Mouse (Mus musculus) ES-E14 (cell line): ENCODE measurements around the gene Rpa1. TPM values are rescaled to one million over a fixed set of nuclear protein-coding genes. Genes with fewer than 3 reads are reported as not detected.
A peak's percentile ranks its signal among the peaks of the same experiment; 100 is the strongest.

ENCODE experiments used
- DNase-seq: peaks from one replicate; pipeline ENCODE4 v3.0.0-alpha.2; 2013; ENCODE audit warnings: low read depth, low spot score
- H3K27ac ChIP-seq: 2 replicates; pipeline ENCODE4 v1.5.1; 2012; ENCODE audit warnings: low read depth, mild to moderate bottlenecking, low read length, moderate library complexity, mixed read lengths; ENCODE audit not compliant: poor library complexity, insufficient read depth, severe bottlenecking
- H3K36me3 ChIP-seq: 2 replicates; pipeline ENCODE4 v1.6.1; 2012; ENCODE audit warnings: mild to moderate bottlenecking, low read length, moderate library complexity, mixed read lengths; ENCODE audit not compliant: control insufficient read depth, poor library complexity, insufficient read depth, severe bottlenecking
- H3K4me1 ChIP-seq, 2 experiments: fragments of 150-350 bp in 1 of 2; sonication (generic) in 1 of 2; 2 replicates each; pipeline ENCODE4 v1.6.1; 2012; ENCODE audit warnings: low read length in 2 of 2, mild to moderate bottlenecking in 1 of 2, mixed read lengths in 1 of 2; ENCODE audit not compliant: control insufficient read depth in 2 of 2, insufficient read depth in 2 of 2, poor library complexity in 1 of 2
- H3K4me3 ChIP-seq, 2 experiments: fragments of 150-350 bp in 1 of 2; sonication (generic) in 1 of 2; 2 replicates each; pipeline ENCODE4 v1.5.1; 2012; ENCODE audit warnings: low read length in 2 of 2, low read depth in 1 of 2, mild to moderate bottlenecking in 1 of 2, mixed read lengths in 1 of 2; ENCODE audit not compliant: insufficient read depth in 1 of 2, poor library complexity in 1 of 2, severe bottlenecking in 1 of 2
- H3K9ac ChIP-seq: 2 replicates; pipeline ENCODE4 v1.6.1; 2012; ENCODE audit warnings: low read depth, mild to moderate bottlenecking, low read length, mixed read lengths; ENCODE audit not compliant: poor library complexity, insufficient read depth, severe bottlenecking
- H3K9me3 ChIP-seq: fragments of 150-350 bp; sonication (generic); 2 replicates; pipeline ENCODE4 v1.6.1; 2012; ENCODE audit warnings: low read depth, mild to moderate bottlenecking, low read length; ENCODE audit not compliant: control insufficient read depth, insufficient read depth
- CHD2 ChIP-seq: IDR thresholded peaks from 2 replicates; pipeline ENCODE4 v1.6.1; 2014; ENCODE audit warnings: mild to moderate bottlenecking, low read depth, low read length, inconsistent platforms
- HCFC1 ChIP-seq: IDR thresholded peaks from 2 replicates; pipeline ENCODE4 v1.6.1; 2012; ENCODE audit warnings: low read length, inconsistent platforms, borderline replicate concordance; ENCODE audit not compliant: insufficient read depth
- MAFK ChIP-seq: IDR thresholded peaks from 2 replicates; pipeline ENCODE4 v1.6.1; 2014; ENCODE audit warnings: mild to moderate bottlenecking, low read depth, low read length, inconsistent platforms; ENCODE audit not compliant: insufficient read depth
- ZC3H11A ChIP-seq: IDR thresholded peaks from 2 replicates; pipeline ENCODE4 v1.6.1; 2012; ENCODE audit warnings: low read depth, mild to moderate bottlenecking, inconsistent platforms, low read length, borderline replicate concordance
- ZNF384 ChIP-seq: IDR thresholded peaks from 2 replicates; pipeline ENCODE4 v1.6.1; 2012; ENCODE audit warnings: low read depth, low read length, inconsistent platforms
- in situ Hi-C, 2 experiments: fragments of 600-800 bp; cut with MboI; formaldehyde crosslinking; loops; one replicate each; pipeline ENCODE4 v1.15.1; 2025; ENCODE audit warnings: low sequenced_read_pairs in 2 of 2, inconsistent platforms in 1 of 2; ENCODE audit not compliant: unreplicated experiment in 2 of 2
- total RNA-seq: library from RNA; depleted of rRNA; stranded (reverse); fragments of 300-350 nt; gene quantifications from 2 replicates; pipeline ENCODE4 v1.2.3, GENCODE M21; 2012

Rpa1 gene
- total RNA-seq, 1 experiment: 317 TPM

DNA sequence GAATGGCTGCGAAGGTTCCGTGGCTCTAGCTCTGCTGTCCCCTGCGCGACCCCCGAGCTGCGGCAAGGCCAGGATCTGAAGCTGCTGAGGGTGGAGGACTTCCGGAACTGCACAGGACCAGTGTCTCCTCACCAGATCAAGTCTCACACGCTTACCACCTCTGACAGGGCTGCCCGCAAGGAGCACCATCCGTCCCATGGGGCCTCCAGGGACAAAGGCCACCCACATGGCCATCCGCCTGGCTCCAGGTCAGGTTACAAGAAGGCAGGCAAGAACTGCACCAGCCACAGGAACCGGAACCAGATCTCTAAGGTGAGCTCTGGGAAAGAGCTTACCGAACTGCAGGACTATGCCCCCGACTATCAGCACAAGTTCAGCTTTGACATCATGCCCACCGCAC is 82.6 kb downstream of the Rpa1 start:
- no peaks in the 10 kb centered on the region for H3K36me3 ChIP-seq
- in situ Hi-C loops: no loop called here
- peak overlapping the region; percentile 26 to 38; a peak in 2 of 4 replicates for H3K4me3 ChIP-seq
- no peak for DNase-seq
- TF ChIP-seq HCFC1 (no peak), ZC3H11A (no peak), CHD2 (no peak), MAFK (no peak), ZNF384 (no peak)
- H3K9me3 ChIP-seq: no peaks in the 10 kb centered on the region
- H3K4me1 ChIP-seq: peaks cover 0 to 6% of the 10 kb centered on the region in 2 experiments; a peak in 1 of 4 replicates
- H3K9ac ChIP-seq: no peak overlapping the region
- no peak overlapping the region for H3K27ac ChIP-seq

GRCm38 (mm10) chr11:75264550-75264949 is 83.6 kb downstream of the Rpa1 start:
- no peak for DNase-seq
- Histone ChIP-seq H3K9ac (no peak overlapping the region), H3K4me3 (no peak overlapping the region), H3K4me1 (peaks cover 0 to 6% of the 10 kb centered on the region in 2 experiments; a peak in 1 of 4 replicates), H3K36me3 (no peaks in the 10 kb centered on the region), H3K27ac (no peak overlapping the region), H3K9me3 (no peaks in the 10 kb centered on the region)
- in situ Hi-C loops: no loop called here
- TF ChIP-seq MAFK (no peak), ZNF384 (no peak), CHD2 (no peak)

GRCm38 (mm10) chr11:75263964-75264312 is 84.2 kb downstream of the Rpa1 start:
- H3K9me3 ChIP-seq: no peaks in the 10 kb centered on the region
- no peaks in the 10 kb centered on the region for H3K36me3 ChIP-seq
- H3K27ac ChIP-seq: no peak overlapping the region
- no peak for DNase-seq
- in situ Hi-C loops: no loop called here
- H3K4me1 ChIP-seq: peaks cover 0 to 6% of the 10 kb centered on the region in 2 experiments; a peak in 1 of 4 replicates
- TF ChIP-seq HCFC1: no peak
- no peak for TF ChIP-seq CHD2
- TF ChIP-seq ZNF384: no peak
- no peak for TF ChIP-seq MAFK
- no peak for TF ChIP-seq ZC3H11A
- H3K4me3 ChIP-seq: no peak overlapping the region
- no peak overlapping the region for H3K9ac ChIP-seq

DNA sequence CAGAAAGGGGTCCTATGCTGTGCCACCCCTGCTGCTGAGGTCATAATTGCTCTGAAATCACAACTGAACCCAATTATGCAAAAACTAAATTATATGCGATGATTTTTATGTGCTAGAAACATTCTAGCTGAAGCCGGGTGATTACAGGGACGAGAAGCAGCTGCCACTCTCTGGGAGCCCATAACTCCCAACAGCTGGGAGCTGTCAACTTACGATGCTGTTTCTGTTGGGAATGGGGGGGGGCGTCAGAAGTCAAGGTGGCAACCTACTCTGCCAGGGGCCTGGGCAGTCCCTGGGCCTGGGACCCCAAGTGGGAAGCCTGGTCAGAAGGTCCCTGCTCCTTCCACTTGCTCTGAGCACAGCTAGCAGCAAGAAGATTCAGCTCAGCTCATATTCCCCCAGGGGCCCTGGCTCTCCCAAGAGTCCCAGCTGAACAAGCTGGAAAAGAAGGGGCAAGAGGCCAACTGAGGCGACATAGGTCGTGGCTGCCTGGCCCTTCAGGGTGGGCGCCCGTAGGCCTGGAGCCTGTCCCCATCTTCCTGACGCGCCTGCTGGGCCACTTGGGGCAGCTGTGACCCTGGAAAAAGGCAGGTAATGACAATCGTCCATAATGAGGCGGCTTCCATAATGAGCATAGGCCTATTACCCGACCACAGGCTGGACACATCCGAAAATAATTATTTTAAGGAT is 84.7 kb downstream of the Rpa1 start:
- H3K4me3 ChIP-seq: no peak overlapping the region
- H3K4me1 ChIP-seq: peaks cover 0 to 6% of the 10 kb centered on the region in 2 experiments; a peak in 1 of 4 replicates
- in situ Hi-C loops: no loop called here
- no peak overlapping the region for H3K27ac ChIP-seq
- no peak overlapping the region for H3K9ac ChIP-seq
- no peak for TF ChIP-seq MAFK
- TF ChIP-seq HCFC1: no peak
- TF ChIP-seq CHD2: no peak
- no peak for TF ChIP-seq ZC3H11A
- no peaks in the 10 kb centered on the region for H3K36me3 ChIP-seq
- no peak for DNase-seq
- H3K9me3 ChIP-seq: no peaks in the 10 kb centered on the region

- TF ChIP-seq ZC3H11A (no peak), HCFC1 (no peak)
- Histone ChIP-seq H3K4me3 (no peak overlapping the region), H3K36me3 (no peaks in the 10 kb centered on the region), H3K9ac (no peak overlapping the region), H3K27ac (no peak overlapping the region), H3K4me1 (peaks cover 0 to 6% of the 10 kb centered on the region in 2 experiments; a peak in 1 of 4 replicates), H3K9me3 (no peaks in the 10 kb centered on the region)
- in situ Hi-C loops: no loop called here
- no peak for DNase-seq
Measured at GRCm38 (mm10) chr11:75262791-75263190, 85.3 kb downstream of the Rpa1 start.
